Mouse (Mus musculus) cortical plate, adult 2 months (tissue): ENCODE measurements around the gene Pdpk1.

Experiments used
- CTCF ChIP-seq: fragments of 200-500 bp; IDR thresholded peaks from 2 replicates; pipeline ENCODE4 v1.5.1; 2011; ENCODE audit warnings: mild to moderate bottlenecking, control low read depth, low read length; ENCODE audit not compliant: insufficient read depth; ENCODE audit errors: extremely low read depth
- POLR2A ChIP-seq: fragments of 200-500 bp; IDR thresholded peaks from 2 replicates; pipeline ENCODE4 v1.6.1; 2011; ENCODE audit warnings: mild to moderate bottlenecking, low read length, control low read depth; ENCODE audit not compliant: insufficient read depth; ENCODE audit errors: extremely low read depth

DNA sequence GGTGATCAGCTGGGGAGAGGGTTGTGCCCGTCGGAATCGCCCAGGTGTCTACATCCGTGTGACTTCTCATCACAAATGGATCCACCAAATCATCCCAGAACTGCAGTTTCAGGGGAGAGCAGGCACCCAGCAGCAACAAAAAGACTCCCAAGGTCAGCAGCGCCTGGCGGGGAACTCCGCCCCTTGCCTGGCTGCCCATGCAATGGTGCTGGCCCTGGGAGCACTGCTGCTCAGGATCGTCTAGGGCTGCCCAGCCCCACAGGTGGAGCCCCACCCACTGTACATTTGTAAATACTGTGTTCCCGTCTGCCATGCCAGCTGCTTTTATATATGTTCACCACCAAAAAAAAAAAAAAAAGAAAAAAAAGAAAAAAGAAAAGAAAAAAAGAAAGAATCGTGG, 105.1 kb downstream of the Pdpk1 start:
- TF ChIP-seq CTCF (no peak), POLR2A (no peak)
